Mouse (Mus musculus) gonadal fat pad, adult 2 months (tissue): ENCODE measurements around the gene Rnf220. TPM values are rescaled to one million over a fixed set of nuclear protein-coding genes. Genes with fewer than 3 reads are reported as not detected.

Experiments used
- DNase-seq: peaks from one replicate; pipeline ENCODE4 v3.0.0-alpha.2; 2012; ENCODE audit warnings: low read depth
- polyA plus RNA-seq: library from polyadenylated mRNA; depleted of rRNA; stranded (reverse); fragments of >200 nt; gene quantifications from 2 replicates; pipeline ENCODE4 v1.2.3, GENCODE M21; 2012

The Rnf220 gene
- polyA plus RNA-seq, 1 experiment: 79.0 TPM

DNA sequence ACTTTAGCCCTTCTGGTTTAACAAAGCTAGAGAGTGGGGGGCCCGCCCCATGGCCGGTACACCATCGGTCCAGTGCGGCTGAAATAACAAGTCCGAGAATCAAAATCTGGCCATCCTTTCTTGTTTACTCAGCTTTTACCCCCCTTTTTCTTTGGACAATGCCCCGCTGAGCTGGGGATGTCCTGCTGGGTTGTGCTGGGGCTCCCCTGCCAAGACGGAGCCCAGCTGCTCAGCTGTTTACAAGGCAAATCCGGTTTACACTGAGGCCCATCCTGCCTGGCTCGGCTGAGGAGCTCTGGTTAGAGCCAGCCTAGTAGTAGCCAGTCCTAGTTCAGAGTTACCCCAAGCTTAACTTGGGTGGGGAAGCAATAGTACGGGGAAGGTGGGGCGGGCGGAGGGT is 154.1 kb downstream of the Rnf220 start:
- no peak for DNase-seq

DNA sequence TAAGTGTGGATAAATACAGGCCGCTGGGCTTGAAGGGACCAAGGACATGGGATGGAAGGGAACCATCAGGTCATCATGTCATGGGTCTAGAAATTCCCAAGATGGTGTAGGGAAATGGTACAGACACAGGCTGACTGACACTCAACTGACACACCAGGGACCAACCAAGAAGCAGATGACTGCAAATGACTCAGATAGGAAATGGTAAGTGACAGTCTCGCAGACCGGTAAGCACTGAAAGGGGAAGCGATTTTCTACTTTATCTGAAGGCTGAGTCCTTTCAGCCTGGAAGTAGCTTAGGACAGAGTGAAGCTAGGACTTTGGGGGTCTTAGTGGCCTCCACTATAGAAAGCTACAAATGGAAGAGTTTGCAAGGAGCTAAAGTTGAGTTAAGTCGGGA is 155.6 kb downstream of the Rnf220 start:
- no peak for DNase-seq

DNA sequence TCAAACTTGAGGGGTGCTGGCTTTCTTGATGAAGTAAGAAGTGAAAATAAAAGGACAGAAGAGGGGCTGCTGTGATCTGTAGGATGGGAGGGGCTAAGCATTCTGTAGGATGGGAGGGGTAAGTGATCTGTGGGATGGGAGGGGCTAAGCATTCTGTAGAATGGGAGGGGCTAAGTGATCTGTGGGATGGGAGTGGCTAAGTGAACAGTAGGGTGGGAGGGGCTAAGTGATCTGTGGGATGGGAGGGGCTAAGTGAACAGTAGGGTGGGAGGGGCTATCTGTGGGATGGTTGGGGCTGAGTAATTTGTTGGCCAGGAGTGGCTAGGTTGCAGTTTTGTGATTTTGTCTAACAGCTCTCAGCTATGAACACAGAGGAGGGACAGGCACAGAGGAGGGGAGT is 157.1 kb downstream of the Rnf220 start:
- DNase-seq: no peak

DNA sequence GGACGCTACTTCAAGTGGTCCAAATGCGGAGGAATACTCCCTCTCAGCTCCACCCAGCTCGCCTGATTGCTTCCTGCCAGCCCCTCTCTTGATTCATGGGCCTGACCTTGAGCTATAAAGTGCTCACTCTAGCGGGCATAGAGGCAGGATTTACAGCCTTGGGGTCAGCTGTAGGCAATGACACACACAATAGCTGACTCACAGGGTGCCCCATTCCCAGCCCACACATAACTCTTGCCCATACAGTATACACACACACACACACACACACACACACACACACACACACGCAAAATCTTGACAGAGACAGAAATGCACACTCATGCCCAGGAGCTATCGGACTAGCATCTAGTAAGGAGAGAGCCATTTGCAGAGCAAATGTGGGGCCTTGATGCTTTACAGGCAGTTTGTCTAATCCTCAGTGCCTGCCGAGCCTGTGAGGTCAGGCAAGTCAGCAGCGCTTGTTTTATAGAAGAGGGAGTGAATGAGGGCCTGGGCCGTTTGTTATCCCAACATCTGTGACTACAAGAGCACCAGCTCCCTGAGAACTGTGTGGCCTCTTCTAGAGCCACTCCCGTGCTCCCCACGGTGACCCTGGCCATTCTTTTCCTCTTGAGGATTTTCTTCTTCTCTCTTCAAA is 165.9 kb downstream of the Rnf220 start:
- no peak for DNase-seq

DNA sequence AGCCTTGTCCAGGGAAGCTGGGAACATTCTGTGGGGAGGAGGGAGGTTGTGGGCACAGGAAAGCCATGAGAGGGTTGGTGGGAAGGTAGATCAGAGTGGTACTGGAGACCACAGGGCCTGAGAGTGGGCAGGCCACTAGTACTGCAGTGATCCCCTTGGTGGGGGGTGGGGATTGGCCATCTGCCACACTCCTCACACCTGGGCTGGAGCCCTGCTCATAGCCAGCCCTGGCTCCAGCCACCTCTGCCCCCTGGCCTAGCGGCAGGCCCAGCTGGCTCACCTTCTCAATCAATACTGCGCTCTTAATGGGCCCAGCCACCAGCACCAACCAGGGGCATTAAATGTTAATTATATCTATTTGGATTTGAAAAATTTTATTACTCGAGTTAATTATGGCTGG is 166.7 kb downstream of the Rnf220 start:
- no peak for DNase-seq

DNA sequence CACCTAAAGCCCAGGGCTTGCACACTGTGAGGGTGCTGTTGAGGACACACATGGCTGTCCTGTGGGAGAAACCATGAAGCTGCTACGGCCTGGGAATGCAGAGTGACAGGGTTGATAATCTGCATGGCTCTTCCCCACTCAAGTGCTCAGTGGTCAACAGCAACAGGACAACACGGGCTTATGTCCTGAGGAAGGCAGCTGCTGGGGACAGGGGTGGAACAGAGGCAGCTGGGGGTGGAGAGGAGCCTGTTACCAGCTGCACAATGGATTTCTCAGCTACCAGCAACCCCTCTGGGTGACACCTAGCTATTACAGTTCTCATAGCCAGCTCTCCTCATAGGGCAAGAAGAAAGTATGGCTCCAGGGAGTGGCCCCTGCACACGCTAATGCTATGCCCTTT is 169.9 kb downstream of the Rnf220 start:
- no peak for DNase-seq

DNA sequence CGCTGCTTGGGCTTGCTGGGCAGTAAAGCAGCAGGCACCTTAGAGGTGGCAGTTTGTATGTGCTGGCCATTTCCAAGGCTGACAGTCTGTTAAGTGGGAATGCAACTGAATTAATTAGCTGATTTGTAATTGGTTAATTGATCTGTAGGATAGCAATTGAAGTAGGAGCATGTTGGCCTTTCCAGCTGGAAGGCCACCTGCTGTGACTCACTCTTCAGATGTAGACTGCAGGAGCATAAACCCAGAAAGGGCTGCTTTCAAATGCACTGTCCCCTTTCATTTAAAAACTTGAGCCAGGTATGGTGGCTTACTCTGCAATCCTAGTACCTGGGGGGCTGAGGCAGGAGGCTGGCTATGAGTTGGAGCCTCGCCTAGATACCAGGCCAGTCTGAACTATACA is 171.8 kb downstream of the Rnf220 start:
- DNase-seq: no peak

DNA sequence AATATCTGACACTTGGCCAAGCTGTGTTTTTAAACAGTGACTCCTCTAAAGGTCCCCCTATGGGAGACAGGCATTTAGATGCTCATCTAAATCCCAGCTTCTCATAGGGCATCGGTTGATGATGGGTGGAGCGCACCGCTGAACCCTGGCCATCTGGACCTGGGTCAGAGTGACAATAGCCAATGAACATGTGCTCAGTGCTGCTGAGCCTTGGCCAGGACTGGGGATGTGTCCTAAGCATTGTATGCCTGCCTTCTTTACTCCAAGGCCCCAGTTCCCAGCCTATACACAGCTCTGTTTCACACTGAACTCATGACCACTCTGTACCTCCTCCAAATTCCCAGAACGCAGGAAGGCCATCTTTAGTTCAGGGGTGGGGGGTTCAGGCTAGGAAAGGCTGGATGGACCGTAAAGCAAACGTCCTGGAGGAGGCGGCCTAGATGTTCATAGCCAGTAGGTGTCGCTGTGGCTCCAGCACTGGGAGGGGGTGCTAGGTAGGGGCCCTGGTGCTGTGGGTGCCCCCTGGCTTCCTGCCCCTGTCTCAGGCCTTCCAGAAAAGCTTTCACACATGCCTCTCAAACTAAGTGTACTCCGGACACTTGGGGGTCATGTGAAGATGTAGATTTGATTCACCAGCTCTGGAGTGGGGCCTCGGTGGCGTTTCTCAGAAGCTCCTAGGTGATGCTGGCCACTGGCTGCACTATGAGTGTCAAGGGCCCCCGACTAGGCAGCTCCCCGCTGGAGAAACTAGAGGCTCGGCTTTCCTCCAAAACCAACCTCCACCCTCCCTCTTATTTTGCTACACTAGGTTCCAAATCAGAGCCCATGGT is 173.1 kb downstream of the Rnf220 start:
- DNase-seq: no peak

DNA sequence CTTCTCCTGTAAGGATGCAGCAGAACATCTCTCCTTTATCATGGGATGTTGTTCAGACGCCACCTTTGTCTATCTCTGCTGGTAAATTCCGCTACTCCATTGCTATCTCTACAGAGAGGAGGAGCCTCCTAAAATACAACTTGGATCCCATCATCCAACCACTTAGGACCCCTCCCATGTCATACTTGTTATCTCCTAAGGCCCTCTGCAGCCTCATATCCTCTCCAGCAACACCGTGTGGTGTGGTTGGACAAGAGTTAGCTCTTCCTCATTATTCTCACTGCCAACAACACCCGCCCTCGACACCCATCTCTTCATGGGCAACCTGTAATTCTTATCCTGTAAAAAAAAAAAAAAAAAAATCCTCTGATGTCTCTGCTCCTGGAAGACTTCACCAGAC is 175.8 kb downstream of the Rnf220 start:
- DNase-seq: no peak

DNA sequence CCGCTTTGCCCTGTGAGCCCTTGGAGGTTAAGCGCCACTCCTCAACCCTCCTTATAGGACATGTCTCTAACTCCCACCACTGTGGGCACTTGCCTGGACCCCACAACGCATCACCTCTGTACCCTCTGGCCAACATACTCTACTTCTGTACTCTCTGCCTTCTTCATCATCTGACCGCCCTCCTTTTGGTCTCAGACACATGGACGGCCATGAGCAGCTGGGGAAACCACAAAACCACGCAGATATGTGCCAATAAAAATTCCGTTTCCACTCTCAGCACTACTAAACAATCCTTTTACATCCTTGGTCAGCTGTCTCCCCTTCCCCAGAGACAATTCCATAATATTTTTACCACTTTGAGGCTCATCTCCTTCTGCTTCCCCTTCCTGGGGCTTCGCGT is 178.3 kb downstream of the Rnf220 start:
- DNase-seq: no peak

DNA sequence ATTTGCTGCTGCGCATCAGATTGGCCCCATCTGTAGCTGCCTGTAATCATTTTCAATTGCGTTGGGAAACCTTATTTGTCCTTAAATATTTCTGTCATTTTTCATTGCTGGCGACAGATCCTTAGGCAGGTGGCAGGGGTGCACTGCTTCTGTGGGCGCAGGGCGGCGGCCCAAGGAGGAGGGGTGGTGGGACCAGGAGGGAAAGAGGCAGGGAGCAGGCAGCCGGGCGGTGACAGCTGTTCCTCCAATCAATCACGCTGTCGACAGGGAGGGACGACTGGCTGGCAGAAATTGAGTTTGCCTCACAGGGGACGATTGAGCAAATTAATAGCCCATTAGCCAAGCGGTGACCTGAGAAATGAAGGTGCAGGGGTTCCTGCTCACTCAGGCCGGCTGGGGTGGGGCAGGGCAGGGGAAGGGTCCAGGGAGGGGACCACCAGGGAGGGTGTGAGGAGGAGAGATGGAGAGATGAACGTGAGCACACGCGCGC is 179.1 kb downstream of the Rnf220 start:
- no peak for DNase-seq

DNA sequence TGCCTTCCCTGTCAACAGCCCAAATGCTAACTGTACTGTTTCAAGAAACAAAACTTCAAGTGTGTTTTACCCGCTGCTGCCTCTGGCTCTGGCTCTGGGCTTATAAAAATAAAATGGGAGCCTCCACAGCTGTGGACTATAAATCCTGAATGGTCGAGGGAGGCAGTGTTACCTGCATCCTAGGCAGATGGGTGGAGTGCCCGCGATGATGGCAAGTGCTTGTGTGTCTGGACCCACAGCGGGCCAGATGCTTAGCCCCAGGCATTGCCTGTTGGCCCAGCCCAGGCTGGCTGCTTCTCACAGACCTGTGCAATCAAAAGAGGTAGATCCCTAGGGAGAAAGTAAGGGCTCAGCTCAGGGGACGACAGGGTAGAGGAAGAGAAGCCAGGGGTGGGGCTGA is 180.1 kb downstream of the Rnf220 start:
- no peak for DNase-seq

DNA sequence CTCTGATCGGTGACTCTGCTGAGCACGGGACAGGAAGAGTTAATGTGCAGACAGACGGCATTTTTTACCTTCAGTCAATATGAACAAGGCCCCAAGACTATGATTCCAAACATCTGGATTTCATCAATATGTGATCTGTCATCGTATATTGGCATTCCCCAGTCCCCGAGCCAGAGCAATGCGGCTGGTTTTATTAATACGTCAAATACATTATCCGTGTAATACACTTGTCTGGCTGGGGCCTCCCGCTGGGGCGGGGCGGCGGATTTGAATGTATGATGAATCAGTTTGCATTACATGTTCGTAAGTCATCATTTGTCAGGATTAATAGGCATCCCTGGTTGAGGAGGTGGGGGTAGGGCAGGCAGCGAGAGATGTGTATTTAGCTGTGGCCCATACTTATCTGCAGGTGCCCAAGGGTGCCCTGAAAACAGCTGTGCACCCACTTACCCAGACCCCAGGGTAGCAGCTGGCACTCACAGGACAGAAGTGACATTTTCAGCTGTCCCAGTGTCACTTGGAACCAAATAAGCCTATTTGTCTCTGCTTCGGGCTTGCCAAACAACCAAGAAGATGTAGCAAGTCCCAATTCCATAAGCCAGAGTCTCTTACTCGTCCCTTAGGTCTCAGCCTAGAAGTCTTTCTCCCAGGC is 181.9 kb downstream of the Rnf220 start:
- no peak for DNase-seq

DNA sequence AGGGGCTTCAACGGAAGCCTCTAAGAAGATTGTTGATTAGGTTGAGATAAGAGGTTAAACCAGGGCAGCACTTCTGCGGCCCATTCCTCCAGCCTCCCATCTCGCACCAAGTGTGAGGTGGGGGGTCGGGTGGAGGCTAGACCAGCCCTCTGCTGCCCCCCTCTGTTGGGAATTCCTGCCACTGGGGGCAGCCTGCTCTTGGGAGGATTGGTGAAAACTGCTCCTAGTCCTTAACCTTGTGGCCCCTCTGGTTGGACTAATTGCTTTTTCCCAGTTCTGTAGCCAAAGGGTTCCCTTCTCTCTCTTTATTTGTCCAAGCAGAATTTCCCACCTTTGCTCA is 183.8 kb downstream of the Rnf220 start:
- DNase-seq: no peak

DNA sequence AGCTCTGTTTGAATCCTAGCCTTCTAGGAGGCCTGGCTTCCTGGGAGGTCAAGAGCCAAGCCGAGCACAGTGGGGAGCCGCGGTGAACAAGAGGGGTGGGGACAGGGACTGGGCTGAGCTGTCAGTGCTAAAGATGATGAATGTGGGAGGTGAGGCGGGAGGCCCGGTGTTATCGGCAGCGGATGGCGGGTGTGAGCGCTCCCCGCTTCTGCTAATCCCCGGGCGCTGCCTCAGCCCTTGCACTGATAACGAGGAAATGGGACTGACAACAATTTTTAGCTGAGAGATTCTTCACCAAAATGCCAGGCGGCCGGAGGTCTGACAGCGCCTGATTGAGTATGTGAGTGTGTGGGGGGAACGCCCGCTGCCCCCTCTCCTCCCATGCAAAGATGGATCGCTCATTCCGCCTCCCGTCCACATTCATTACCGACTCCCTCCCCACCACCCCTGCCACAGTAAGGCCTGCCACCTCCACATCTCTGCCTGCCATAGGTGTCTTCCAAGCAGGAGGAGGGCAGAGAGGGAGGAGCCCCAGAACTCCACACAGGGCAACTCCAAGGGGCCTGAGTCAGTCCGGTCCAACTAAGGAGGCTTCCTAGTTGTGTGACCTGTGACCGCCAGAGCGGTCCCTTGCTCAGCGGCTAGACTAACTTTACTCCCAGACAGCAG is 184.3 kb downstream of the Rnf220 start:
- DNase-seq: no peak

DNA sequence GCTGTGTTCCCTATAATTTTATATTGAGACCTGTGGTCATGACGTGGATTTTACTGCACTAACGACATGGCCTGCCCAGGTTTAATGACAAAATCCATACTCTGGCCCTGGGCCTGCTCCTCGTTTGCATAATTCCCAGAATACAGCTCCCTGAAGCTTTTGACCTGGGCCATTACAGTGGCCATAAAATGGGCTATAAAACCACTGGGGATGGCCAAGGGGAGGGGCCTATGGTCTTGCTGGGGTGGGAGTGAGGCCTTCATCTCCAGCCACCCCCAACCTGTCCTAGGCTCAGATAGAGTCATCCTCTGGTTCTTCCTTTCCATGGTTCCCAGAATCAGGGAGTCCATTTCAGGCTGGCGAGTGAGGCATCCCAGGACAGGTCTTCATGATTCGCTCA is 185.0 kb downstream of the Rnf220 start:
- DNase-seq: no peak

DNA sequence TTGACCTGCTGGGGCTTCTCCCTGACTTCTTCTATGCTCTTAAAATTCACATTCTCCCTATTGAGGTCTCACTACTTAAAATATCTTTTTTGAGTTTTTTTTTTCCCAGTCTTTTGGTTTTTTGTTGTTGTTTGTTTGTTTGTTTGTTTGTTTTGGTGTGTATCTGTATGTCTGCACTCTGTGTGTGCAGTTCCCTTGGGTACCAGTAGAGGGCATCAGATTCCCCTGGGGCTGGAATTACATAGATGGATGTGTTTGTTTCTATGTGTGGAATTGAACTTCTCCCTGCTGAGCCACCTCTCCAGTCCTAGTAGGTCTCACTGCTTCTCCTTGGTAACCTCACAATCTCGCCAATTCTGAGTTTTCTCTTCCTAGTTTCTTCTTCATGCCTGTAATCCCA is 187.4 kb downstream of the Rnf220 start:
- DNase-seq: no peak

DNA sequence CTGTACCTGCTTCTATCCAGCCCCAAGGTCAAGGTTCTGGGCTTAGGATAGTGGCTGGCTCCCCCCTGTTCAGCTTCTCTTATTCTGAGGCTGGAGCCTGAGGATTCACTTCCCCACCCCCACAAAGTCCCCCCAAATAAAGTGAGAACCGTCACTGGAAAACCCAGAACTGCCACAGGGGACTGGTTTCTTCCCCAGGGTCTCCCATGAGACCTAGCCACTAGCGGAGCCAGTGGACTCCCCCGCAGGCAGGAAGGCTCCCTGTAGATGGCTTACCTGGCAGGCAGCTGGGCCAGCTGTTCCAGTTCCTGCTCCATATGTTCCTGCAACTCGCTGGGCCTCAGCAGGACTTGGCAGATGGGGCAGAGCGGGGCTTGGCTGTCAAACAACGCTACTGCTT is 189.6 kb downstream of the Rnf220 start:
- no peak for DNase-seq

DNA sequence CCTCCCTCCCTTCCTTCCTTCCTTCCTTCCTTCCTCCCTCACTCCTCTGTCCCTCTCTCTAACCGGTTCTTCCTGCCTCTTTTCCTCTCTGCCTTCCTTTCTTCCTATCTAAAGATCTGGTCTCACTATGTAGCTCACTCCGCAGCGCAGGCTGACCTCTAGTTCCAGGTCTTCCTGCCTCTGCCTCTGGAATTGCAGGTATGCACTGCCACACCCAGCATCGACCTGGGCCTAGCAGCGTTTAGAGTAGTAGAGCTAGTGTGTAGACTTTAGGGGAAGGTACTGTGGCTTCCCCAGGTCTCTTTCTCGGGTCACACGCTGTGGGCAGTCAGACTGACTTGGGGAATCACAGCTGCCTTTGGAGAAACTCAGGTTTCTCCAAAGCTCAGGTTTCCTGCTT is 191.4 kb downstream of the Rnf220 start:
- DNase-seq: no peak

DNA sequence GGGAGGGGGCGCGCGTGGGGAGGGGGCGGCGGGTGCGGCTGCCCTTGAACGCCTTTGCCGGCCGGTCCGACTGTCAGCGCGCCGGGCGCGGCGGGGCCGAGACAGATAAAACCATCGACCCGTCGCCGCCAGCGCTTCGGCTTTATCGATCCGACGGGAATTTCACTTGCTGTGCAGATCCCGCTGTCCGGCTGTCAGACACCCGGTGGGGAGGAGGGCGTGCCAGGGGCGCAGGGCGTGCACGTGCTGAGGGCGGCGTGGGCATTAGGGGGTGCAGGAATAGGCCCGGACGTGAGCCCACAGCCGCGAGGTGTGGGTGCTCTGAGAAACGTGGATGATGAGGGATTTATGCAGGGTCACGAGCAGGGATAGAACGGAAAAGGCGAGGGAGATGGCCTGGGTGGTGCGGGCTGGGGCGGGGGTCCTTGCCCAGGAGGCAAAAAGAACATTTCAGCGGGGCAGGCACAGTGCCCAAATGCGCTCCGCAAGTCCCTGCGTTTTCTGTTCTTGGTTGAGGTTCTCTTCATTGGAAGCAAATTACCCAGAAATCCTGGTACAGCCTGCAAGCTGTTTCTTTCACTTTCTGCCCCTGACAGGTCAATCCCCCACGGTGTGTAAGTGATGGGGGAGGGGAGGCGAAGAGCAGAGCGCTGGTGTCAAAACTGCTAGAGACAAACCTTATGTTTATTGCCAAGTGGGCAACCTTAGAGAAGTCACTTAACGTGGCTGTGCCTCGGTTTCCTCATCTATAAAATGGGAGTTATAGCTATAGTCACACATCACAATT is 192.4 kb downstream of the Rnf220 start:
- DNase-seq: no peak

DNA sequence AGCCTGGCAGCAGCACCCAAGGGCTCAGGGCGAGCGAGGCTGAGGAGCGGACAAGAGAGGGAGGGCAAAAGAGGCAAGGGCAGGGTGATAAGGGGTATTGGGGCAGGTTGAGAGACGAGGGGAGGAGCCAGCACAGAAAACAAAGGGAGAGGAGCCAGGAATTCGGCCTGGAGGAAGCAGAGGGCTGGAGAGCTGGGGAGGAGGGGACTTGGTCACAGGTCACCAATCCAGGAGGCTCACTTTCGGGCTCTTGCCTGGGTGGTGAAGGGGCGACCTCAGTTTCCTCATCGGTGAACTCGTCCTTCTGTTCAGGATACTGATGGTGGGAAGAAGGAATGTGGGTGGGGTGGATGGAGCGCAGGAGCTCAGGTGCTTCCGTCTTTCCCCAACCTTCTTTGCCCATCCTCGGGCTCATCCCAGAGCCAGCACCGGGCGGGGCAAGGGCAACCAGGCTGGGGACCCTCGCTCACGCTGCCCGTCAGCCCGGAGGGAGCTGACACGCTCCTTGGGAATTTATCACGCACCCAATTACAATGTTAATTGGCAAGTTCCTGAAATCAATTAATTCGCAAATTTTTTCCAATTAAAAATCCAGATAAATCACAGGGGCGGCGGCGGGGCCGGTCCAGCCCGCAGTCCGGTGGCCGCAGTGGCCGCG is 193.1 kb downstream of the Rnf220 start:
- DNase-seq: no peak
